Mouse (Mus musculus) R1 (cell line): Measurements from ENCODE around the gene Sypl2.
A peak's percentile ranks its signal among the peaks of the same experiment; 100 is the strongest.

Source experiments
- DNase-seq: peaks from one replicate; pipeline ENCODE4 v3.0.0-alpha.2; 2018; ENCODE audit warnings: low read depth, low spot score

Sypl2 gene

DNA sequence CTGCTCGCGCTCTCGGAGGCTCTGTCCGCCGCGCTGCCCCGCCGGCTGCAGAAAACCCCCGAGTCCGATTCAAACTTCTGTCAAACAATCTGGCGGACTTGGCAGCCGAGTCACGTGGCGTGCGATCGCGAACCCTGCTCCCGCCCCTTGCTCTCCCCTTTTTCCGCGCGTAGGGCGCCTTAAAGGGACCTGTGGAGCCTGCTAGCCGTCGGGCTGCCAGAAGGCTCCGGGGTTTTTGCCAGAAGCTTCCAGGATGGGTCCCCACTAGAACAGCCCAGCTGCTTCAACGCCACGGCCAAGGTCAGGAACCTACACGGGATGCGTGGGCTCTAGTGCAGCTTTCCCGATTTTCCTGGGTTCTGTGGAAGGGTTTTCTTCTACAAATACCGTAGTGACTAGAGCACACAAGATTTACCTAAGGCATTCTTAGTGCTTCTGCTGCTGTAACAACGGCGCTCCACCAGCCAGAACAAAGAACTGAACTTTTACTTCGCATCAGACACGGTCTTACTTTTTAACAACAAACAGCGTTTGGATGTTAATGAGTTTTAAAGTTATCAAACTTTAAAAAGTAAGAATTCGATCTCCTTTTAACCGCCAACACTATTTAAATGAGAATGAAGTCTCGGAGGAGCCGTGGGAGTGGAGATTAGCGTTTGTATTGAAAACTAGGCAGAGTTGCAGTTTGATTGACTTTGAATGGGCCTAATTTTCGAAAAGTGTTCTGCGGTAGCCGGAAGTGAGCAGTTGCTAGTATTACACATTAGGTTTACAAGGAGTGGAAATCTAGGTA lies at the start of gene Sypl2:
Sypl2 (minus strand) TSS at position 91 of the 793 bp plus-strand sequence.
- peak; percentile 85 for DNase-seq

DNA sequence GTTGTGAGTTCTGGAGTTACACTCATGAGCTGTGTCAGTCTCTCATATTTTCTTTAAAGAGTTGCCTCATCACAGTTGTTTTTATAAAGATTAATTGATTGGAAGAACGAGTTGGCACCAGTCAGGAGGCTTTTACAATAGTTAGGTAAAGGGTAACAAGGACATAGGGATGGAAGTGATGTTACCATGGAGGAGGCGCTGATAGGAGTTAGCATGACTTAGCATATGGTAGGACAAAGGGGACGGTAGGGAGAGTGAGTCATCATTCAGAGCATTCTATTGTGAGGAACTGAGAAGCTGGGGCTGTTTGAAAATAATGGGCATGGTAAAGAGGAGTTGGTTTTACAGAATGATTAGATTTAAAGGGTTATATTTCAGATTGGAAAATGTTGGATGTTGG lies 32.9 kb upstream of the Sypl2 start:
- peak; percentile 54 for DNase-seq

DNA sequence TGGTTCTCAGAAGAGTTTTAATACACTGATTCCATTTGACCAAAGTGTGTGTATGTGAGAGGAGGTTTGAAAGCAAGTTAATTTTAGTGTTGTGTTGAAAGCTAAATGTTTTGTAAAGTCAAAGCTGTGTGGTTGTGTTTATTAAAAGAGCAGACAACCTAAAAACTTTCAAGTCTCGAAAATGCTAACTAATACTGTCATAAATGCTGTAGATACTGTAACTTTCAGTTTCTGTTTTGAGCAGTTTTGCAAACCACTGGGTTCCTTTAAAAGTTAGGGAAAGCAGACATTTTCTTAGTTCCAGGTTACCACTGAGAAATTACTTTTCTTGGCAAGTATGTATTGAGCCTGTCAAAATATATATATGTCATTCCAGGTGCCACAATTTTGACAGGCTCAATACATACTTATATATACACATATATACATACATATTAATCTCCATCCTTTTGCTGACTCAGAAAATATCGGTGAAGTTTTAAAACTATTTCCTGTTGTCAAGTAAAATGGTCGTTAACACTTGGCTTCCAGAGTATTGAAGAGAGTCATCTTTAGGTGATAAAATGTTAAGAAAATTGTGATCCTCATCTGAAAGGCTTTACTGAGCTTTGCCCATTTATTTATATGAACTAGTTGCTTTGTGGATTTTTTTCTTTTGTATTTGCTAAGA lies 31.5 kb upstream of the Sypl2 start:
- no peak for DNase-seq

DNA sequence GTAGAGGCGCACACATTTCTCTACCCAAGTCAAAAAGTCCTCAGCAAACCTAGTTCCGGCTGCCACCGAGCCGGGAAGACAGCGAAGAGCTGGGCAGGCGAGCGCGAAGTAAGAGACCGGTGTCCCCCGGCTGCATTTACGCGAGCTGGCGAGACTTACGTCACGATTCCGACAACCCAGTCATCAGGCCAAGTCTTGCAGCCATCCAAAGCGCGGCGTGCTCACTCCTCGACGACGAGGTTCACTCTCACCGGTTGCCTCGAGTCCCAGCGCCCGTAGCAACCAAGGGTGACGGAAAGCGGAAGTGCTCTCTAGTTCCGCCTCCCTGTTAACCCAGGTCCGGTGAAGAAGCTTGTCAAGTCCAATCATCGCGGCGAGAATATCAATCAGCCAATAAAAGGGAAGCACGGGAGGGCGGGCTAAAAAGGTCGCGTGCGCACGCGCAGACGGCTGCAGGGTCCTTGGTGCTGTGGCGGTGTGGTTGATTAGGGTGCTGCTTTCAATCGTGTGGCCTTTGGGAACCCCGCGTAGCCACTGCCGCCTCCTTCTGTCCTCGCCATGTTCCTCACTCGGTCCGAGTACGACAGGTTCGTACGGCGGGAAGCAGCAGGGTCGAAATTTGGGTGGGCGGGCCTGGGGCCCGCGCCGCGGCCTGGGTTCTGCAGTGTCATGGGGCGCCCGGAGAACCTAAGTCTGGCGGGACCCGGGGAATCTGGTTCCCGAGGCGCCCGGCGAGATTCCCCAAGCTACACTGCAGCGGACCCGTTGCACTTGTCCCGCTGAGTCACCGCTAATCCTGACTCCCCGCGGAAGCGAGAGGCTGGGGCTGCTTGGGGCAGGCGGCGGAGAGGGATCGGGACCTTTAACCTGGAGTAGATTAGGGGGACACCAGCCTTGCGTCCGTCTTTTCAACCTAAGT lies 30.5 kb upstream of the Sypl2 start, which contains the start of gene Psma5:
Psma5 (plus strand) TSS at position 208 of the 919 bp plus-strand sequence.
- DNase-seq, result peak; percentile 100

DNA sequence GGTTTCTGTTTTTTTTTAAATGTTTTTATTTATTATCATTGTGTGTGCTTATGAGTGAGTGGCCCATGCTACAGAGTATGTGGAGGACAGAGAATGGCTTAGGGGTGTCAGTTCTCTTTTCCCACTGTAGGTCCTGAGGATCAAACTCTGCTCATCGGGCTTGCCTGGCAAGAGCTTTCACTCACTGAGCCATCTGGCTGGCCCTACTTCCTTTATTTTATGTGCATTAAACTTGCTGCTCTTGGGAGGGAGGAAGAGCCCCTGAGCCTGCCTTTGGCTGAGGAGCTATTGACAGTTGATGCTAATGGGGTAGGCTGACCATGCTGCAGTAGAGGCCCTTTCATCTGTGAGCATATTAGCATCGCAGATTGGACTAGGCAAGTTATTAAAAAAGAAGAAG lies 20.4 kb upstream of the Sypl2 start:
- no peak for DNase-seq

DNA sequence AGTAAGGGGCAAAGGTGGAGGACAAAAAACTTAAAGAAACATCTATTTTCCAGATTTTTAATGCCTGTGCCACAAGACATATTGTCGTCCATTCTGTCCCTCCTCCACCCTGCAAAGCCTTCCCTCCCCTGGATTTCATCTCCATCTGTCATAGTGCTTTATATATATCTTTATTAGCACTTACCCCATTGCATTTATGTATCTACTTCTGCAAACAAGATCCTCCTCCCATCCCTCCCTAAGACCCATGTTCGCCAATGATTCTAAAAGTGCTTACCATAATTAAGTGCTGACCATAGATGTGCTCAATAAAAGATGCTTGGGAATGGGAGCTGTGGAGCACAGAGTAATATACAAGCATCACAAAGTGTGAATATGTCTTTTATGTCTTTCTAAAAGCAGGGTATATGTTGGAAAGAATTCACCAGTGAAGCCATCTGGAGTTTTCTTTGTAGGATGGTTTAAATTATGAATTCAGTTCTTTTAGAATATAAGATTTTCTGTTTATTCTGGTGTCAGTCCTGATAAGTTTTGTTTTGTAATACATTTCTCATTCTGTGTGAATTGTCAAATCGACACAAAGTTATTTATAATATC lies 14.9 kb upstream of the Sypl2 start:
- DNase-seq, result no peak

DNA sequence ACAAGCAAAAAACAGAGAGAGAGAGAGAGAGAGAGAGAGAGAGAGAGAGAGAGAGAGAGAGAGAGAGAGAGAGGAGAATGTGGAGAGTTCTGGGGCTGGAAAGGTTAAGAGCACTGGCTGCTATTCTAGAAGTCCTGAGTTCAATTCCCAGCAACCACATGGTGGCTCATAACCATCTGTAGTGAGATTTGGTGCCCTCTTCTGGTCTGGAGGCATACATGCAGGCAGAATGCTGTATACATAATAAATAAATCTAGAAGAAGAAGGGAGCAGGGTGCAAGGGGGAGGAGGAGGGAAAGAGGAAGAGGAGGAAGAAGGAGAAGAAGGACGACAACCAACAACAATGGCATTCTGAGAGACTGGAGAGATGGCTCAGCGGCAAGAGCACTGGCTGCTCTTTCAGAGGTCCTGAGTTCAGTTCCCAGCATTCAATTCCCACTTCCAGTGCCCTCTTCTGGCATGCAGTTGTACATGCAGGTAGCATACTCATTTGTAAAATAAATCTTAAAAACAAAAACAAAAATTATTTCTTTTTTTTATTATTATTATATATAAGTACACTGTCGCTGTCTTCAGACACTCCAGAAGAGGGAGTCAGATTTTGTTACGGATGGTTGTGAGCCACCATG lies 11.1 kb upstream of the Sypl2 start:
- DNase-seq, result peak; percentile 73

DNA sequence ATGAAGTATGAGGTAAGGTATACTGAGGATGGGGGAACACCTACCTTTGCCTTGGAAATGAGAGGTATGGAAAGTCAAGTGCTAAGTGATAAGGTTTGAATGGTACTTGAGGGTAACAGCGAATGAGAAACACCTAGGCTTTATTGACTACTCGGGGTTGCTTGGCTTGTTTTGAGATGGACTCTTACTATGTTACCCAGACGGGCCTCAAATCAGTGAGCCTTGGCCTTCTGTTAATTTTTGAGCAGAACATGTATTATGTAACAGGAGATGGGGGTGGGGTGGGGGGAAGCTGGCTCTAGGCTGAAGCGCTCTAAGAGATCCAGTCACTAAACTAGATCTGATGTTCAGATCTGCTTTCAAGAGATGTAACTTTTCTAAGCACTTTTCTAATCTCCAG lies 5.2 kb upstream of the Sypl2 start:
- DNase-seq, result no peak

DNA sequence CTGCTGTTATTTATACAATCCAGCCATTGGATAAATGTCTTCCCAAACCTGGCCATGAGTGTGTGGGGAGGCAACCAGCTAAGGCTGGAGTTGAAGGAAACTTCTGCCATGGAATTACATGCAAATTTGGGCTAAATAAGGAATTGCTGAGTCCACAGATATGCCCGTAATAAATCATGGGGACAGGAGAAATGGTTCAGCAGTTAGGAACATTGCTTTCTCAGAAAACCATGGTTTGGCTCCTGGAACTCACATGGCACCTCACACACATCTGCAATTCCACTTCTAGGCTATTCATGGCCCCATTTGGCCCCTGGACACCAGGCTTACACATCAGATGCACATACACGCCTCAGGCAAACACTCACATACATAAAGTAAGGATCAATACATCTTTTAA lies 1.1 kb upstream of the Sypl2 start:
- DNase-seq, result no peak

DNA sequence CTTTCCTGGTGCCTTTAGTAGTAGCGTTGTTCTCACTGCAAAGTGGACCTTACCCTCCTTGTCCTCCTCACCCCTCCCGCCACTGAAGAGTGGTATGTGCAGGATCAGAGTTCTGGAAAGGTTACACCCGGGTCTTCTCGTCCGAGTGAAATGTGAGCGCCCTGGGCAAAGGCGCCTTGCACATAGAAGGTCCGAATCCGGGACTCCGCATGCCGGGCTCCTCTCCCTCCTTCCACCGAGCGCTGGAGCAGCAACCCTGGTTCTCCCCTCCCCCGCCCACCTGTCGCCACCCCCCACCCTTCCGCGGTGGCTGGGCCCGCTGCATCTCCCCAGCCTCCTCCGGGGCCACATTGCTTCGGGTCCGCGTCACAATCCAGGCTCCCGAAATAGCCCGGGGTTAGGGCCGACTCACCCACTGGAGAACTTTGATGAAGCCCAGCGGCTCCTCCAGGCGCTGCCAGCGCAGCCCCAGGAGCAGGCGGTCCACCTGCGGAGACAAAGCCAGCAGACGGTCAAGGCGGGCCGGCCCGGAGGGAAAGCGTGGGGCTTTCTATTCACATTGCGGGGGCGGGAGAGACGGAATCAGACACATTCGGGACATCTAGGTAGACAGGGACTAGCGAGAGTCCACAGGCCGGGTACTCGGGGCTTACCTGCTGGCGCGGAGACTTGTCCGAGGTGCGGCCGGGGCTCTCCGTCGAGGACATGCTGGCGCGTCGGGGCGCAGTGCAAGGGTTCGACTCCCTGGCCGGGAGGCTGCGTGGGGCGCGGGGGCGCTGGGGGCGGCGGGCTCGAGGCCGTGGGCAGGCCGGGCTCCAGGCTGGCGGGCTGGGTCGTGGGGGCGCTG lies 514 bp downstream of the Sypl2 start:
- DNase-seq, result peak; percentile 36

DNA sequence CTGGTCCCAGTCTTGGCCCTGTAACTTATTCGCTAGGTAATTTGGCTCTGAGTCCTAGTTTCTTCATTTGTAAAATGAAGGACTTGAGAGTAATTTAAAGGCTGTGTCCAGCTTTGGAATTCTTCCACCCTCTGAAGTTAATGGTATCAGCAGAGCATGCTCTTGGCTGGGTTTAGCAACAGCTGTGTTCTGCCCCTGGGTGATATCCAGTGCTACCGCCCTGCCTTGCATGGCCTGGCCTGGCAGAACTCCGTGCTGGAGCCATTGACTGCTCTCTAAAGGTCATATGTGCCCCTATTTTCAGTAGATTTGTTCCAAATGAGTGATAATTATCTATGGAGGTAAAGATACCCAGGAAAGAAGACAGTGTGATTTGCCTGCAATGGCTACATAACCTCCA lies 5.8 kb downstream of the Sypl2 start:
- no peak for DNase-seq

DNA sequence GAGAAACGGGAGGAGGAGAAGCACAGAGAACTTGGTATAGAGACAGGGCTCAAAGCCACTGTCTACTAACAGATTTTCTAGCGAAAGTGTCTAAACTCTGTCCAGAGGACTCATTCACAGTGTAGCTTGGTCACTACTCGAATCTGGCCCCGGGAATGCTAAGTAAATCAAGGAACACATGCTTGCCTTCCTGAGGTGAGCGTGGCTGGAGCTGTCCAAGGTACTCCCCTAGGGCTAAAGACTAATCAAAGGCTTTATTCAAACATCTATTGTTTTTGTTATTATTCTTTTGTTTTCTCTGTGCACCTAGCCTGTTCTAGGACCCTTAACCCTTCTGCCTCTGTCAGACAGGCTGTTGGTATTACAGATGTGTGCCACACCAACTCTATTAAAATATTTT lies 11.7 kb downstream of the Sypl2 start:
- DNase-seq, result peak; percentile 66

DNA sequence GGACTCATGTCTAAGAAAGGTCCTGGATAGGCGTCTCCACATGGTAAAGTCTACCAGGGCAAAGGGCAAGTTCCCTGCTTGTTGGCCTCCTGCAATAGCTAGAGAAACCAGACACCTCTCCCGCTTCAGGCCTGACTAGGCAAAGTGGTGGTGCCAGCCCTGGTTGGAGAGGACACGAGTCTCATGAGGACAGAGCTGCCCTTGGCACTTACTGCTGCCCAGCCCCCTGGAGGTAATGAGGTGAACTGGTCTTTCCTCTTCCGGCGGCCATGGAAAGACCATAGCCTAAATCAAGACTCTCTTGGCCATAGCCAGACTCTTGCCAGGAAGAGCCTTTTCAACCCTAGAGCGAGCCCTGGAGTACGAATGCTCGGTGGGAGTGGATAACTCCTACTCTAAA lies 14.0 kb downstream of the Sypl2 start:
- DNase-seq, result peak; percentile 25

DNA sequence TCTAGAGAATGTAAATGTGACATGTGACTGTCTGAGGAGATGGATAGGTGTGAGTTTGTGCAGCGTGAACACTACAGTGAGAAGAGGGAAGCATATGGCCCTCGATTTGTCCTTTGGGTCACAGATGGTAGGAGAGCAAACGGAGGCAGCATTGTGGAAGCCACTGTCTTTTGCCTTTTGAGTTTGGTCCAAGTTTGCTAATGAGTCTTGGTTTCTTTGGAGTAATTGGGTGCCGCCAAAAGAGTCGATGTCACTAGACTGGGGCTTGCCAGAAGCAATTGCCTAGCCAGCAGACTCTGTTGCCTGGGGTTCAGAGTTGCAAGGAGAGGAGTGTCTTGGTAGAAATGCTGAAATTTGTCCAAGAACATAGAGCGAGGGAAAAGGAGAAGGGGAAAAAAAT lies 14.6 kb downstream of the Sypl2 start:
- no peak for DNase-seq

DNA sequence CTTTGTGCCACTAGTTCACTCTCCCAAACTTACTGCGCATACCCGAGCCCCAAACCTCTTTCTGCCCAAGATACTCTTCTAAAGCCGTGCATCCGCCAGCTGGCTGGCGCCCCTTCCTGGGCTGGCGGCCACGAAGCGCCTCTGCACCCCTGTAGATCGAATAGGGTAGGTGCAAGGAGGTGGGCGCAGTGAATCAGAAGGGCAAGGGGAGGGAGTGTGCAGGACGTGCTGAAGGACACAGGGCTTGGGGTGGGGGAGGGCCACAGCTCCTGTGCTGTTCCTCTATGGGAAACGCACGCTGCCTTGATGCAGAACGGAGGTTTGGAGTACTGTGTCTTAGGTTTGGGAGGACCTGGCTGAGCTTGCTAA lies 15.7 kb downstream of the Sypl2 start, which contains the start of gene Atxn7l2:
Atxn7l2 (minus strand) TSS at position 164 of the 369 bp plus-strand sequence.
- no peak for DNase-seq

DNA sequence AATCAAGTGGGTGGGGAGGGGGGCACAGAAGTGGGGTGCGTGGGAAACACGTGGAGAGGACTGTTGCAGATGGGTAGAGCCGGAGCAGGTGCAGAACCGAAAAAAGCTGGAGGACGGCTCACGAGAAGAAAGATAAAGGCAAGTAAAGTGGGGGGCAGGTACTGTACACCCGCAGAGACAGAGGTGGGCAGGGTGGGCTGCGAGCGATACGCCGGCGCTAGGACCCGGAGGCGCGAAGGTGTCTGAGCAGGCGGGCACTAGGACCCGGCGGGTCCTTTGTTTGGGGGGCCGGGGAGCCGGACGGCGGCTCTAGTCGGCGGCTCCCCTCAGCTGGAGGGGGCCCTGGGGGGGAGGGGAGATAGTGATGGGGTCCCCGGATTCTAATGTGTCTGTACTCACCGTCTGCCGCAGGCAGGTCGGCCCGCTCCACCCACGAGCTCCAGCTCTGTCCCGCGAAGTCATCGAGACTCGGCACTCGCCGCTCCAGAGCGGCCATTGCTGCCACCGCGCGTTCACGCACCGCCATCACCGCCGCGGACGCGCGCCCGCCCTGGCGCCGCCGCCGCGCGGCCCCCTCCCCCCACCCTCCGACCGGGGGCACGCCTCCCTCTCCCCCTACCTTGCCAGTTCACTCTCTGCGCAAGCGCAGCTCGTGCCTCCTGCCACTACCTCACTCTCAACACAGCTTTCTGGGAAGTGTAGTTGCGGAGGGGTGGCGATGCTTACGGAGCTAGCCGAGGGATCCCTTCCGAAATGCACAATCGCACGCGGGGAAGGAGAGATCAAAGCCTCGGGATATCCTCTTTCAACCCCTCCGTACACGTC lies 16.3 kb downstream of the Sypl2 start:
- DNase-seq, result peak; percentile 99

DNA sequence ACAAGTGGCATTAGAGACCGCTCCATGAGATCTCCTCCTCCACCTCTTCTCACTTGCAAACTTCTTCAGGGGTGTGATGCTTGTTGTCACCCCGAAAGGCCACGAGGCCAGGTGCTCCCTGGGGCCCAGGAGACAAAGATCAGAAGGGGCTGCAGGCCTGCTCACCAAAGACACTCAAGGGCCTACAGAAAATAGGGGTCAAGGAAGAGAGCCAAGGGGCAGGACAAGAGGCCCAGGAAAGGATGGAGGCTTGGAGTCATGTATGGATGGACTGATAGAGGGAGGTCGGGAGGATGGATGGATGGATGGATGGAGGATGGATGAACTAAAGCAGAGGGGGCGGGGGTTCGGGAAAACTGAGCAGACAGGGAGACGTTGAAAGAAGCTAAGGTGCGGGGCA lies 16.9 kb downstream of the Sypl2 start:
- DNase-seq, result no peak

DNA sequence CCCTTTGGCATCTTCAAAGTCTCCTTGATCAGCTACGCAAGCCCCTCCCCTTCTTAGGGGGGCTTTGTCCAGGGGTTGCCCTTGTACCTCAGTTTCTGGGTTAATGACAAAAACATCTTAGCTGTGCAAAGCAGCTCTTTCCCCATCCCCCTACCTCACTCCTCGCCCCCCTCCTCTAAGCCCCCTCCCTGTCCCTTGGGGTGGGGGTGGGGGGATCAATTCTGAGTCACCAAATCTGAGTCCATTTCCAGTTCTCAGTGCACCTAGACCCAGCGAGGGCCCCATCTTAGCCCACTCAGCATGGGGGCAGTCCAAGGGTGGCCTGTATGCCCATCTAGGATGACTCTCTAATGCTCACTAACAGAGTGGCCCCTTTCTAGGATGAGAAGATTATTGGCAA lies 17.4 kb downstream of the Sypl2 start:
- no peak for DNase-seq

DNA sequence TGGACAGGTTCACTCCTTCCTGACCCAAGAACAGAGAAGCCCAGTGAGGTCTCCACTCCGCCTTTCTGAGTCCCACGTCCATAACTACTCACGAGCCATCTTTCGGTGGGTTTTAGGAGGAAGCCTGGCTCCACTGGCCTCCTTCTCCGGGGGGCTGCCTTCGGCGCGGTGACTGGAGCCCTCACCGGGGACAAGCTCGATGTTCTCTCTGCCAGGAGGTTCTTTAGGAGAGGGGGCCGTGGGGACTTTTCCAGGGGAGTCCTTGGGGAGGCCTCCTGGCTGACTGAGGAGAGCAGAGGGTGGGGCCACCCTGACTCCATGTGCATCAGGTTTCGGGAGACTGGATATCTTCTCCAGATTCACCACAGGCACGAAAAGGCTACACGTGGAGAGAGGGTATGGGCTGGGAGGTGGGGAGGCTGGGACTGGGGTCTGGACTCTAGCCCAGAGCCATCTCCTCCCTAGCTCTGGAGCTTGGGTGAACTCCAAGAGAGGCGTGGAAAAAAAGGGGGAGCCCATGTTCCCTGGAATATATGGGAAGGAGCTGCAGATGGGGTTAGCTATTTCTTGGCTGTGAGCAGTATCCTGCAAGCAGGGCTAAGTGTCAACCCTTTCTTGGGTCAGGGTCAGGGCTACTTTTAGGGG lies 19.6 kb downstream of the Sypl2 start:
- DNase-seq, result no peak
